Comparison of ENCODE assay signal across 8 mouse cellular contexts in genomic region chr13:28953581-28953991, GRCm38 (mm10). TPM values are rescaled to one million over a fixed set of nuclear protein-coding genes. Genes with fewer than 3 reads are reported as not detected.
A peak's percentile ranks its signal among the peaks of the same experiment; 100 is the strongest.
DNase-seq lines count a peak whose midpoint lies in the region; ATAC-seq and TF ChIP-seq lines count a peak whose summit lies in the region.

Sox4 (minus strand) TSS chr13:28953713.

- intact Hi-C loops in left cerebral cortex, postnatal 36 days (cut with DNase I): loop anchor here (5.0 to 10.0 kb wide), 2 partner anchors 199 to 411 kb away; no protein-coding TSS in a partner anchor

- peak within 1 kb of the TSS; percentile 86 for H3K4me3 ChIP-seq in intestine, postnatal 0 days (ENCODE audit: low read depth, low read length)
- peak within 1 kb of the TSS; percentile 83 for H3K4me3 ChIP-seq in midbrain, embryonic 10.5 days

- under 1% methylated on average over 19 of the region's 19 CpGs for WGBS in intestine, postnatal 0 days
- under 1% methylated on average over 19 of the region's 19 CpGs for WGBS in midbrain, embryonic 10.5 days

- peak within 1 kb of the TSS; percentile 84 for H3K9ac ChIP-seq in intestine, postnatal 0 days (ENCODE audit: low read depth, low read length)

- H3K4me2 ChIP-seq in intestine, postnatal 0 days (replicated peaks; ENCODE audit: low read depth): peak within 1 kb of the TSS; percentile 89

- peak; percentile 57 for ATAC-seq in granulocyte monocyte progenitor cell, adult 5-6 weeks (replicated peaks; ENCODE audit: poor library complexity, severe bottlenecking)
- peak; percentile 78 for ATAC-seq in intestine, postnatal 0 days
- no peak for ATAC-seq in erythroid progenitor cell, adult 5-6 weeks (replicated peaks; ENCODE audit: low FRiP score, poor library complexity, severe bottlenecking)

- TF ChIP-seq CTCF in intestine, postnatal 0 days (IDR thresholded peaks at IDR 0.05; ENCODE audit: low read depth): no peak

- no peaks in the 10 kb centered on the region for H3K4me1 ChIP-seq in intestine, postnatal 0 days (replicated peaks; ENCODE audit: control insufficient read depth, insufficient read depth, low read length)
- peaks cover 28% of the 10 kb centered on the region for H3K4me1 ChIP-seq in midbrain, embryonic 10.5 days

- no peaks in the 10 kb centered on the region for H3K36me3 ChIP-seq in intestine, postnatal 0 days (ENCODE audit: control insufficient read depth, insufficient read depth)
- H3K36me3 ChIP-seq in midbrain, embryonic 10.5 days: peaks cover 19% of the 10 kb centered on the region

- H3K27me3 ChIP-seq in intestine, postnatal 0 days (replicated peaks; ENCODE audit: control insufficient read depth, insufficient read depth, low read length): no peaks in the 10 kb centered on the region
- no peaks in the 10 kb centered on the region for H3K27me3 ChIP-seq in midbrain, embryonic 10.5 days (ENCODE audit: low read depth, poor library complexity, severe bottlenecking)

- peak; percentile 97 for DNase-seq in adrenal gland, postnatal 10 days
- peak; percentile 96 for DNase-seq in embryo, embryonic 9.5 days (ENCODE audit: extremely low spot score)
- peak; percentile 90 to 93 for DNase-seq in left cerebral cortex, postnatal 36 days (ENCODE audit: low spot score in 2 of 2)
- peak; percentile 96 for DNase-seq in midbrain, embryonic 10.5 days (ENCODE audit: low spot score)
- DNase-seq in skeletal muscle tissue, adult 2 months (ENCODE audit: low read depth, low spot score): peak; percentile 89

- no peaks in the 10 kb centered on the region for H3K9me3 ChIP-seq in intestine, postnatal 0 days (ENCODE audit: control insufficient read depth)
- no peaks in the 10 kb centered on the region for H3K9me3 ChIP-seq in midbrain, embryonic 10.5 days (replicated peaks)

- H3K27ac ChIP-seq in intestine, postnatal 0 days (ENCODE audit: low read depth, low read length): peak within 1 kb of the TSS; percentile 94
- peak within 1 kb of the TSS; percentile 99 for H3K27ac ChIP-seq in midbrain, embryonic 10.5 days (replicated peaks)

RNA-seq across cellular contexts. Expression of gene Sox4, which starts in this region (rescaled TPM):
- total RNA-seq in adrenal gland, postnatal 10 days (2021): 10 to 100 TPM; 23.4 to 42.3 TPM
- 25.7 and 31.6 TPM in 2 replicates for total RNA-seq in granulocyte monocyte progenitor cell, adult 5-6 weeks (2014; fragmentation: Nextera tagmentation)
- total RNA-seq in granulocyte monocyte progenitor cell, adult 5-6 weeks (2017): 38.6 and 41.5 TPM in 2 replicates
- polyA plus RNA-seq in intestine, postnatal 0 days (2015; fragmentation: Nextera tagmentation; extraction: Ambion mirVana): 17.9 and 18.4 TPM in 2 replicates
- total RNA-seq in left cerebral cortex, postnatal 36 days (2021): 10 to 100 TPM; 21.9 to 24.1 TPM
- polyA plus RNA-seq in midbrain, embryonic 10.5 days (2016; fragmentation: Nextera tagmentation; extraction: Ambion mirVana): 65.0 and 94.6 TPM in 2 replicates
- total RNA-seq in erythroid progenitor cell, adult 5-6 weeks (2015; ENCODE audit: low replicate concordance): 4.3 and 8.4 TPM in 2 replicates
- total RNA-seq in erythroid progenitor cell, adult 5-6 weeks (2017; ENCODE audit: low replicate concordance): 1.9 and 5.0 TPM in 2 replicates
